ENCODE assay signal across 28 mouse cellular contexts in genomic region chr17:30533098-30533497, GRCm38 (mm10). TPM values are rescaled to one million over a fixed set of nuclear protein-coding genes. Genes with fewer than 3 reads are reported as not detected.
A peak's percentile ranks its signal among the peaks of the same experiment; 100 is the strongest.
DNase-seq lines count a peak whose midpoint lies in the region; ATAC-seq and TF ChIP-seq lines count a peak whose summit lies in the region.
"Had no signal": no experiment of that assay in that cellular context is flagged by ENCODE, and none has a peak within 500 bp of the region (broad histone marks: within the 10 kb centered on the region; RNA-seq: fewer than 3 reads in every experiment).

No protein-coding gene starts in this region.

- H3K9ac ChIP-seq in midbrain, embryonic 16.5 days (ENCODE audit: low read depth, low read length), result no peak overlapping the region
- H3K9ac ChIP-seq: embryonic facial prominence, embryonic 13.5 days; embryonic facial prominence, embryonic 15.5 days; forebrain, embryonic 12.5 days had no signal

- H3K4me3 ChIP-seq in megakaryocyte, embryonic 14.5 days (replicated peaks), result peak overlapping the region; percentile 16
- H3K4me3 ChIP-seq in midbrain, embryonic 16.5 days (ENCODE audit: low read depth, low read length), result no peak overlapping the region
- H3K4me3 ChIP-seq in cerebellum, adult 2 months (replicated peaks; ENCODE audit: insufficient read depth, low read depth, low read length), result no peak overlapping the region
- H3K4me3 ChIP-seq: embryonic facial prominence, embryonic 13.5 days; embryonic facial prominence, embryonic 15.5 days; erythroblast, embryonic 14.5 days; forebrain, embryonic 10.5 days; forebrain, embryonic 12.5 days had no signal

- no peak for TF ChIP-seq POLR2A in cerebellum, adult 2 months (IDR thresholded peaks at IDR 0.05; ENCODE audit: borderline replicate concordance, insufficient read depth, low read length)

- no peak overlapping the region for H3K27ac ChIP-seq in midbrain, embryonic 16.5 days (ENCODE audit: low read length)
- no peak overlapping the region for H3K27ac ChIP-seq in cerebellum, adult 2 months (ENCODE audit: insufficient read depth, low read length)
- H3K27ac ChIP-seq: embryonic facial prominence, embryonic 13.5 days; embryonic facial prominence, embryonic 15.5 days; forebrain, embryonic 10.5 days; forebrain, embryonic 12.5 days had no signal

- no peak for TF ChIP-seq CTCF in cerebellum, adult 2 months (IDR thresholded peaks at IDR 0.05; ENCODE audit: borderline replicate concordance, insufficient read depth, low read depth, low read length)

- no peaks in the 10 kb centered on the region for H3K27me3 ChIP-seq in megakaryocyte, embryonic 14.5 days (replicated peaks)
- no peaks in the 10 kb centered on the region for H3K27me3 ChIP-seq in midbrain, embryonic 16.5 days (ENCODE audit: control insufficient read depth, insufficient read depth, low read depth, low read length)
- no peaks in the 10 kb centered on the region; the same call in 1 of the 2 replicates for H3K27me3 ChIP-seq in cerebellum, adult 2 months (ENCODE audit: control insufficient read depth, insufficient read depth, low read length)
- H3K27me3 ChIP-seq: CH12.LX; embryonic facial prominence, embryonic 13.5 days; embryonic facial prominence, embryonic 15.5 days; forebrain, embryonic 12.5 days; Patski had no signal

- no peak for ATAC-seq in megakaryocyte, adult 5-6 weeks (ENCODE audit: poor library complexity, severe bottlenecking)
- no peak for ATAC-seq in midbrain, embryonic 16.5 days
- ATAC-seq: activated CD4-positive, CD25-positive, alpha-beta regulatory T cell, adult 4 months; CD4-positive, CD25-positive, alpha-beta regulatory T cell, adult 4 months; forebrain, embryonic 14.5 days; forebrain, embryonic 16.5 days; Patski had no signal

- H3K4me1 ChIP-seq in megakaryocyte, embryonic 14.5 days, result peaks cover 71% of the 10 kb centered on the region
- peaks cover 9% of the 10 kb centered on the region; the same call in 1 of the 2 replicates for H3K4me1 ChIP-seq in midbrain, embryonic 16.5 days (ENCODE audit: control insufficient read depth, insufficient read depth, low read length)
- H3K4me1 ChIP-seq in cerebellum, adult 2 months (ENCODE audit: control insufficient read depth, insufficient read depth, low read length), result no peaks in the 10 kb centered on the region
- H3K4me1 ChIP-seq: embryonic facial prominence, embryonic 13.5 days had no signal

- no peak overlapping the region for H3K4me2 ChIP-seq in midbrain, embryonic 16.5 days (ENCODE audit: low read length)
- H3K4me2 ChIP-seq: embryonic facial prominence, embryonic 13.5 days; embryonic facial prominence, embryonic 15.5 days; forebrain, embryonic 12.5 days had no signal

- H3K36me3 ChIP-seq in megakaryocyte, embryonic 14.5 days (replicated peaks; ENCODE audit: low read length), result peaks cover 39% of the 10 kb centered on the region
- H3K36me3 ChIP-seq in midbrain, embryonic 16.5 days (ENCODE audit: control insufficient read depth, insufficient read depth, low read length), result no peaks in the 10 kb centered on the region
- H3K36me3 ChIP-seq: embryonic facial prominence, embryonic 13.5 days; embryonic facial prominence, embryonic 15.5 days; forebrain, embryonic 10.5 days; forebrain, embryonic 12.5 days had no signal

- DNase-seq in R1 (ENCODE audit: low read depth, low spot score) (peak; percentile 92), ZHBTc4 (ENCODE audit: low read depth, low spot score) (peak; percentile 88)
- DNase-seq in cerebellum, adult 2 months, result no peak
- DNase-seq: adrenal gland, adult 8-10 months; adrenal gland, postnatal 14 days; adrenal gland, postnatal 36 days; B cell, adult 2 months; cerebellum, adult 11-12 months; cerebellum, adult 8-10 months; cerebellum, adult 9-11 months; cerebellum, postnatal 14 days; cerebellum, postnatal 36 days; embryo, embryonic 11 days had no signal

- WGBS in midbrain, embryonic 16.5 days, result 96% methylated on average over 2 of the region's 2 CpGs
- WGBS in cerebellum, adult 2 months, result 94% methylated on average over 2 of the region's 2 CpGs

- 0 out of 2 replicates have a peak, but pooled peaks cover 5% of the 10 kb centered on the region for H3K9me3 ChIP-seq in megakaryocyte, embryonic 14.5 days
- no peaks in the 10 kb centered on the region for H3K9me3 ChIP-seq in midbrain, embryonic 16.5 days (replicated peaks; ENCODE audit: control insufficient read depth, low read length, poor library complexity, severe bottlenecking)
- H3K9me3 ChIP-seq: embryonic facial prominence, embryonic 13.5 days; embryonic facial prominence, embryonic 15.5 days; forebrain, embryonic 10.5 days; forebrain, embryonic 12.5 days; G1E had no signal

RNA-seq across cellular contexts. Expression of gene Btbd9, which starts 43.2 kb away (rescaled TPM):
- polyA plus RNA-seq in megakaryocyte, embryonic 14.5 days (2012; ENCODE audit: insufficient read depth, low replicate concordance), result 80.3 and 125 TPM in 2 replicates
- total RNA-seq in megakaryocyte, adult 5-6 weeks (2015), result 16.3 and 21.0 TPM in 2 replicates
- 12.6 and 15.5 TPM in 2 replicates for total RNA-seq in megakaryocyte, adult 5-6 weeks (2017)
- 164 and 167 TPM in 2 replicates for polyA plus RNA-seq in midbrain, embryonic 16.5 days (2015; fragmentation: Nextera tagmentation; extraction: Ambion mirVana)
- 32.1 and 32.7 TPM in 2 replicates for polyA plus RNA-seq in cerebellum, adult 2 months (2012; rRNA removed)

Comparison
In these comparisons a context has a peak if more than half of its experiments do, and no peak if none do; other contexts are left out.
1. DNase-seq: peak in R1 (single experiment) and ZHBTc4 (single experiment); none in cerebellum, adult 2 months (0 of 2).